Mouse (Mus musculus) lung, postnatal 10 days (tissue): ENCODE measurements around the gene Rhbg.

ENCODE experiments used
- DNase-seq: peaks from one replicate; pipeline ENCODE4 v3.0.0; 2021

Rhbg gene

DNA sequence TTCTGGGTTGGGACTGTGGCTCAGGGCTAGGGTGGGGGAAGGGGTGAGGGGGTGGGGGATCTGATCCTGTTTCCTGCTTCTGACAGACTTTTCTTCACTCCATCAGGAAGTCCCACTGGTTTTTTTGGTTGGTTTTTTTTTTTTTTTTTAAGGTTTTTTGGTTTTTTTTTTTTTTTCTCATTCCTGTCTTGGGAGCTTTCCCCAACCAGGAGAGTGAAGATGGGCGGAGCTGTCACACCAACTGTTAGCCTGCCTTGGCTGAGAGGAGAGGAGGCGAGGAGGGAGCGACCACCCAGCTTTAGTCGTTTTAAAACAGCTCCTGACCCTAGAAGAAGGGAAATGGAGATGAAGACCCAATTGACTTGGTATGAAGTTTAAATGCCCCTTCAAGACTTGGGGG is 27.2 kb downstream of the Rhbg start:
- DNase-seq, result no peak

DNA sequence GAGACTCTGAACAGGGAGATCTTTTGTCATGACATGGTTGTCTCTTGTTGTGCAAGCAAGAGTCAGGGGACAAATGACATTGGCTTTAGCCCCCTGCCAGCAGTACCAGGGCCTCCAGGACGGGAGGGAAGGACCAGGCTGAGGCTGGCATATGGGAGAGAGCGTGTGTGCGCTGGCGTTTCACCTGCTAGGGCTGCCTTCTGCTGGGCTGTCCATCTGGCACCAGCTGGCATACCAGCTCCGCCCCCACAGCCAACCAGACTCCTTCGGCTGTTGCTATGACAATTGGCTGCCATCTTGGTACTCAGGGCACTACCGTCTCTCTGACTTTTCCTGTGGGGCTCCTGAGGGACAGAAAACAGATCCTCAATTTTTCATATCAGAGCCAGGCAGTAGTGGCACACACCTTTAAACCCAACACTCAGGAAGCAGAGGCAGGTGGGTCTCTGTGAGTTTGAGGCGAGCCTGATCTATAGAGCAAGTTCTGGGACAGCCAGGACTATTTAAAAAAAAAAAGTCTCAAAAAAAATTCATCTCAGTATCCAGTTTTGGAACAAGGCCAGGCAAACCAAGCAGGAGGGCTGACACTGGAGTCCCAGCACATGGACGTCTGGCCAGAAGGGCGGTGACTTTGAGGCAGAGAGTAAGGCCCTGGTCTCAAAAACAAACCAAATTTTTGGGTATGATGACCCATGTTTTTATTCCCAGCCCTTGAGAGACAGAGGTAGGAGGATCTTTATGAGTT is 28.2 kb downstream of the Rhbg start:
- no peak for DNase-seq

GRCm38 (mm10) chr3:88224929-88225328 is 29.6 kb downstream of the Rhbg start:
- DNase-seq, result no peak

DNA sequence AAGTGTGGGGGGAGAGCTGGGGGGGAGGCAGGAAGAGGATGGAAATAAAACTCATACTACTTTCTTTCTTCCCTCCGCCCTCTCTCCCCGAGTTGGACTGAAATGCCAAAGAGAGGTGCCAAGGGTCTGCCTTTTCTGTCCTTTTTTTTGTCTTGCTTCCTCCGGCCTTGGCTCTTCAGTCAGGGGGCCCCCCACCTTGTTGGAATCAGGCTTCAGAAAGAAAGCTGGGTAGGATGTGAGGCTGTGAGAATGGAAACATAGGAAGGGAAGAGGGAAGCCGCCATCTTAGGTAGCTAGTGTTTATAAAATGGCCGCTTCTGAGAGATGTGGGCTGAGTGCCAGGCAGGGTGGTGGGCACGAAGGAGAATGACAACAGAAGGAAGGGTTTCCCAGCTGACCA is 32.1 kb downstream of the Rhbg start:
- no peak for DNase-seq

- DNase-seq, result no peak
Measured at GRCm38 (mm10) chr3:88221519-88222390, 32.8 kb downstream of the Rhbg start.

GRCm38 (mm10) chr3:88220842-88221241 is 33.7 kb downstream of the Rhbg start:
- peak; percentile 85 for DNase-seq

- DNase-seq, result no peak
Measured at GRCm38 (mm10) chr3:88219940-88220339, 34.6 kb downstream of the Rhbg start.

- DNase-seq, result no peak
Measured at GRCm38 (mm10) chr3:88217679-88218078, 36.8 kb downstream of the Rhbg start.

DNA sequence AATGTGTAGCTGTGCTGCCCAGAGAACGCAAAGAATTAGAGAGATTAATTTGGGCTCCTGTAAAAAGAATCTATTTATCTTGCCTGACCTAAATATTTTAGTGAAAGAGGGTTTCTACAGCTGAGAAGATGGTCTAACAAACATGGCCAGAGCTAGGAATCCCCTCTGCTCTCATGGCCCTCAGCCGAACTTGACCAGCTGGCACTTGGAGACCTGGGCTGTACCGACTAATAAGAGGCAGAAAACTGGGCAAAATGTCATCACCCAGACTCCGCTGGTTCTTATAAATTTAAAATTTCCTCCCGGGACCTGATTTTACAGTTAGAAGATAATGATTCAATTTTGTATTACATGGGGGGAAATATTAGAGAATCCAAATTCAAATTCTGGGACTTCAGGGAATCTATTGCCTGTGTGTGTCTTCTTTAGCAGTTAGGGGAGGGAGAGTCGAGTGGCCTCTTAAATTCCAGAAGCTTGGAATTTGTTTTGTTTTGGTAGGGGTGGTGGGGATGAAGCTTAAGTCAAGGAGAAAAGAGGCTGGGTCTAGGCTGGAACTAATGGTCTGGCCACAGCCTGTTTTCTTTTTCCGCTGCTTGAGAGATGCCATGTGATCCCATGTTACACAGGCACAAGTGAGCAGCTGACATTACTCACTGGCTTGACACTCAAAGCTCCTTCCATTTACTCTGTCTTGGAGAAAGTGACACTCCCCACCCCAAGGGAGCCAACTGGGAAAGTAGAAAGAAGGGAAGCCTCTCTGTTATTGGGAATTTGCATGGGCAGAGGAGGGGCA is 37.8 kb downstream of the Rhbg start:
- DNase-seq, result no peak

DNA sequence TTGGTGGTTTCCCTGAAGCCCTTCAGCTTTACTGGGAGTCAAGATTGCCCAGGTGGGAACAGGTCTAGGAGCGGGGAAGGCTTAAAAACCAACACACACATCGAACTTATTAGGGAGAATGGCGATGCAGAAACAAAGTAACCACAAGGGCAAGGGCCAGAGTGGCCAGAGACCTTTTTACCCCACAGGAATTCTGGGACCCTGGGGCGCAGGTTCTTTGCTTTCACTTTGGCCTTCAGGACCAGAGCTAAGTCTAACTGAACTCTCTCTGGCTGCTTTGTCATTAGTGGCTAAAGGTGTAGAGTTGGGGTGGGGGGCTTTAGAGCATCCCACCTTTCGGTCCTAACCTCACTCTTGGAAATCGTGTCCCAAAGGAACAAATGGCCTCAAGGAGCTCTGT is 38.4 kb downstream of the Rhbg start:
- DNase-seq, result no peak

GRCm38 (mm10) chr3:88215553-88216004 is 38.9 kb downstream of the Rhbg start:
- DNase-seq, result no peak

GRCm38 (mm10) chr3:88214971-88215552 is 39.4 kb downstream of the Rhbg start:
- no peak for DNase-seq

- no peak for DNase-seq
Measured at GRCm38 (mm10) chr3:88214197-88214938, 40.1 kb downstream of the Rhbg start.

DNA sequence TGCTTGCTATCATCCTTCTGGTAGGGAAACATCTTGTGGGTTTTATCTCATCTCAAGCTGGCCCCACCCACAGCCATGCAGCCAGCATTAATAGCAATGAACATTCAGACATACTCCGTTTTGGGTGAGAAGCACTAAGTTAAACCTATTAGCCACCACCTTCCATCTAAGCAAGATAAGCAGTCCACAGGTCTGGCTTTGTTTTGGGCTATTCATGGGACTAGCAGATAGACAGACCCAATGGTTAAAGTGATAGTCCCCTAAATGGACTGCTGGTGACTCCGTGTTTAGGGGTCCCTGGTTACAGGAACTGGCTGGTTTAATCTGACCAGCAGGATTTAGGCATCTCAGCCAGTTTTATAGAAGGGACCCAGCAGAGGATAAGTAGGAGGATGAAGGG is 41.5 kb downstream of the Rhbg start:
- no peak for DNase-seq

GRCm38 (mm10) chr3:88212356-88212755 is 42.2 kb downstream of the Rhbg start:
- no peak for DNase-seq

DNA sequence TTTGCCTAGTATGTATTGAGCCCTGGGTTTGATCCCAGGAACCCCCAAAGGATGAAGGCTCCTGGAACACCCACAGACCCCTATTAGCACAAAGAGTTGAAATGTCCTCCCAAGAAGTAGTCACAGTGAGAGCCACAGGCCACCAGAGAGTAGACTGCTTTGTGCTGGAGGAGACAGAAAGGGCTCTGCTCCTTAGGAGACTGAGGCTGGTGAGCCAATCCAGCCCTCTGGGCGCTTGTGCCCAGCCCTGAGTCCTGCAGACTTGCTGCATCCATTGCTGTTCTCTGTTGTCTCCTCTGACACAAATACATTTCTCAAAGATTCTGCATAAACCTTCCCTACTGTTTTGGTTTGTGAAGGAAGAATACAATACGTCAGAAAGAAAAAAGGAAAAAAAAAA is 43.6 kb downstream of the Rhbg start:
- no peak for DNase-seq

DNA sequence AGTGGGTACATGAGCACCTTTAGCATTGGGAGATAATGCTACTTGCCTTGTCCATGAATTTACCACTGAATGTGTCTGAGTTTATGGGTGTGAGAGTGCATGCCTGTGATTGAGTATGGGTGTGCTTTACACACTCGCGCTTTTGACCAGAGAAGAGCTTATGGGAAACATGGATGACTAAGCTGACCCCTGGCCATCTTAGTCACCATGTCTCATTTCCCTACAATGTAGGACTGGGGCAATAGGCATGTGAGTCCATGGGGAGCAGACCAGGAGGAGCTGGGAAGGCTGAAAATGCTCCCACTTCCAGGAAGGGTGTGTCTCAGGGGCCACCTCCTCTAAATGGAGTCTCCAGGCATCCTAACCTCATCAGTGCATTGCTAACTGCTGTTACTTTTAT is 44.4 kb downstream of the Rhbg start:
- DNase-seq, result no peak

GRCm38 (mm10) chr3:88209306-88209705 is 45.2 kb downstream of the Rhbg start:
- DNase-seq, result no peak

DNA sequence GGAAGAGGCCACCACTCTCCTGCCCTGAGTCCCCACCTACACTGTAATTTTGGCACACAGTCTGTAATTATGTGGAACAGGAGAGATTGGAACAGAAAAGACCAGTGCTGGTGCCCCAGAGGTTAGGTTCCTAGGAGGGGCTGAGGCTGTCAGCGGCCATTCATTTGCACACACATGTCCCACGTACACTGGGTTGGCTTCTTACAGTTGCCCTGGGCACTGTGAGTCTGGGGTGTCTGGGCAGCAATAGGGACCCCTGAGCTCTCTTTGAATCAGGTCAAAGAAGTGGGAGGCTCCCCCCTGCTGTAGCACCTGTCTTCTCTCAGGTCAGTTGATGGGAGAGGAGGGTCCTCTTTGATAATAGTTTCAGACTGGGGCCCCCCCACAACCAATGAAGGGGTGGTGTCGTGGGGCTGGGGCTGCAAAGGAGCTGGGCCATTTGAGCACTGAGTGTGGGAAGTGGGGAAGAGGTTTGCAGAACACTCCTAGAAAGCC is 46.2 kb downstream of the Rhbg start:
- no peak for DNase-seq

GRCm38 (mm10) chr3:88207451-88208100 is 46.9 kb downstream of the Rhbg start:
- DNase-seq, result no peak

DNA sequence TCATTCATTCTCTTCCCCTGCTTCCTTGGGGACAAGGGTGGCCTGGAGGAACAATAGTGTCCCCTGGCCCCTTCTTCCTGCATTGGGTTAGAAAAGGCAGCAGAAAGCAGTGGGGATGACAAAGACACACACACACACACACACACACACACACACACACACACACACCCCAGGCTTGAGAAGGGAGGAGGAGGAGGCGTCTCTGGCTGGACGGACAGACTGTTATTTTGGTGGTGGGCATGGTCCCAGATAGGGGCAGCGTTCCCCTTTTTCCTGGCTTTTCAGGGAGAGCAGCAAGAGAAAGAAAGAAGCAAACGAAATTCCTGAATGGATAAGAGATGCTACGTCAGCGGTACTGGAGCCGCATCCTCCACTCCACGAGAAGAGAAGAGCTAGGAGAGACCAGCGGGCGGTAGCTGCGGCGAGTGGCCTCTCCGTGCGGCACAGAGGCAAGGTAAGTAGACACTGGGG is 47.6 kb downstream of the Rhbg start:
- no peak for DNase-seq
